Mouse (Mus musculus): ENCODE data around the gene Cnot10. TPM values are rescaled to one million over a fixed set of nuclear protein-coding genes. Genes with fewer than 3 reads are reported as not detected.

Gene Cnot10
- polyA plus RNA-seq, 1 experiment from 2014 or later: 74.3 TPM

DNA sequence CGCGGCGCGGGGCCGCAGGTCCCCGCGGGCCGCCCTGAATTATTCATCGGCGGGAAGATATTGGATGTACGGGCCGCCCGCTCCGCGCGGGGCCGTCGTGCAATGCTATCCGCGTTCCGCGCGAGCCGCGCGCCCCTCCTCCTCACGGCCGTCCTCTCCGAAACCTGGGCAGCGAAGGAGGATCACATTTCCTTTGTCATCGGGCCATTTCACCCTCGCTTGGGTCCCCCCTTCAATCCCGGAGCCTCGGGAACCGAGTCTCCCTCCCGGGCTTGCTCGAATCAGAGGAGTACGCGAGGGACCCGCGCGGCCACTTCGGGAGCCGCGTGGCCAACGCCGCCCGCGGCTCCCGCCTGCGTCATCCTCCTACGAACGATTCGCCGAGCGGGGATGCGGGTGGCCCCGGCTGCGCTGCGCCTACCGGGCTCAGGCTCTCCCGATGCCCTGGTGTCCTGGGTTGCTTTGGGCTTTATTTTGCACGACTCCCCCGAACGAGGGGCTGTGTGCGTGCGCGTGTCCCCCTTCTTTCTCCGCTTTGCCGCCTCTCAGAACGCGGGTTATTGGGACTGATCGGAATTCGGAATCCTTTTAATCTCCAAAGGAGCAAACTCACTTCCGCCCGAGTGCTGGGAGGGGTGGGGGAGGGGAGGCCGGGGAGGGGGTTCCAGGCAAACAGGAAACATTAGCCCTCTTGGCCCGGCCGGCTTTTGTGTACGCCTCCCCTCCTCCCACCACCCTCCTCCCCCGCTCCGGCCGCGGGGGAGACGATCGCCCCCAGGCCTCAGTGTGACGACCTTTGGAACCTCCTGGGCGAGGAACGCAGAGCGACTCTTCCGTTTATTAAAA is 76.0 kb downstream of the Cnot10 start, which contains the start of gene Trim71:
Trim71 (minus strand) TSS at position 609 of the 846 bp plus-strand sequence.
- H3K9ac ChIP-seq (replicated peaks; ENCODE audit: low read length): peak within 1 kb of the TSS; percentile 87
- peak; percentile 29 for ATAC-seq (ENCODE audit: low FRiP score, low TSS enrichment)
- WGBS: under 1% methylated on average over 90 of the region's 91 CpGs

GRCm38 (mm10) chr9:114562919-114563751 is 76.8 kb downstream of the Cnot10 start:
- peak; percentile 16 for ATAC-seq (ENCODE audit: low FRiP score, low TSS enrichment)
- H3K4me3 ChIP-seq (ENCODE audit: low read length): peak overlapping the region; percentile 63
- H3K4me1 ChIP-seq (ENCODE audit: insufficient read depth, low read length): peaks cover 28% of the 10 kb centered on the region
- peak overlapping the region; percentile 87 for H3K9ac ChIP-seq (replicated peaks; ENCODE audit: low read length)
- WGBS: under 1% methylated on average over 118 of the region's 122 CpGs
- no peaks in the 10 kb centered on the region for H3K9me3 ChIP-seq (ENCODE audit: low read length)
- H3K27me3 ChIP-seq (ENCODE audit: insufficient read depth, low read length): peaks cover 29% of the 10 kb centered on the region
- peak overlapping the region; percentile 77 for H3K27ac ChIP-seq (ENCODE audit: low read length)
- peak overlapping the region; percentile 96 for H3K4me2 ChIP-seq (replicated peaks; ENCODE audit: low read depth, low read length)
- H3K36me3 ChIP-seq (ENCODE audit: insufficient read depth, low read length): no peaks in the 10 kb centered on the region

More for the DNA sequence above, 76.0 kb downstream of the Cnot10 start, which contains the start of gene Trim71:
- Histone ChIP-seq H3K4me1 (ENCODE audit: insufficient read depth, low read length) (peaks cover 28% of the 10 kb centered on the region), H3K4me2 (replicated peaks; ENCODE audit: low read depth, low read length) (peak within 1 kb of the TSS; percentile 96), H3K27me3 (ENCODE audit: insufficient read depth, low read length) (peaks cover 25% of the 10 kb centered on the region), H3K36me3 (ENCODE audit: insufficient read depth, low read length) (no peaks in the 10 kb centered on the region), H3K9me3 (ENCODE audit: low read length) (no peaks in the 10 kb centered on the region), H3K27ac (ENCODE audit: low read length) (peak within 1 kb of the TSS; percentile 77), H3K4me3 (ENCODE audit: low read length) (peak within 1 kb of the TSS; percentile 63)

DNA sequence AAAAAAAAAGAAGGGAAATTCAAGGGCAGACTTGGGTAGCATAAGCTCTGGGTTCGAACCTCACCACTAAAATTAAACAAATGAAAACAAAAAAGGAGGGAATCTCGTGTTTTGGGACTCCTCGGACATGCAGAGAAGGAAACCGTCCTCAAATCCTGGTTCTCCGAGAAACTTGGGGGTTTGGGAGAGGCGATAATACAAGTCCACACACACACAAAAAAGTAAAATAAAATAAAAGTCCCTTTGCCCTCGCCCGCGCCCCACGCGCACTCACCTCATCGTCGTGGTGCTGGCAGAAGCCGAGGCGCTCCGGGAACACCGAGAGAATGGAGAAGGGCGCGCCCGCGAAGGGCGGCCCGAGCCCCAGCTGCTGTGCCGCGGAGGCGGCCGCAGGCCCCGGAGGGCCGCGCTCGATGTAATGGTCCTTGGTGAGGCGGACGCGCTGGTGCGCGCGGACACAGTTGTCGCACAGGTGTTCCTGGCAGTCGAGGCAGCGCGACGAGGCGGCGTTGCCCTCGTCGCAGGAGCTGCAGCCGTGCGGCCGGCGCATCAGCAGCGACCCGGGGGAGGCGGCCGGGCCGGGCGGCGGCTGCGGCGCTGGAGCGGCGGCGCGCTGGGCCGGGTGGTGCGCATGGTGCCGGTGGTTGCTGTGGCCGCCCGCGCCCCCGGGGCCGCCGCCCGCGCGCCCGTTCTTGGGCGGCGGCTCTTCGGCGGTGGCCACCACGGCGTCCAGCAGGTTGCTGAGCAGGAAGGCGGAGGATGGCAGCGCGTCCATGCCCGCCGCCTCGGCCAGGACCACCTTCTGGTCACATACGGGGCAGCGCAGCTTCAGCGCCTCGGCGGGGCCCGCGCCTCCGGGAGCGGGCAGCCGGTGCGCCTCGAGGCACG is 77.7 kb downstream of the Cnot10 start:
- H3K4me2 ChIP-seq (replicated peaks; ENCODE audit: low read depth, low read length): peak overlapping the region; percentile 96
- peaks cover 29% of the 10 kb centered on the region for H3K27me3 ChIP-seq (ENCODE audit: insufficient read depth, low read length)
- no peaks in the 10 kb centered on the region for H3K9me3 ChIP-seq (ENCODE audit: low read length)
- H3K9ac ChIP-seq (replicated peaks; ENCODE audit: low read length): peak overlapping the region; percentile 87
- peaks cover 28% of the 10 kb centered on the region for H3K4me1 ChIP-seq (ENCODE audit: insufficient read depth, low read length)
- under 1% methylated on average over 82 of the region's 101 CpGs for WGBS
- no peaks in the 10 kb centered on the region for H3K36me3 ChIP-seq (ENCODE audit: insufficient read depth, low read length)
- H3K4me3 ChIP-seq (ENCODE audit: low read length): peak overlapping the region; percentile 63
- peak overlapping the region; percentile 4; the same call in 1 of the 2 replicates for H3K27ac ChIP-seq (ENCODE audit: low read length)
- ATAC-seq (ENCODE audit: low FRiP score, low TSS enrichment): peak; percentile 24

DNA sequence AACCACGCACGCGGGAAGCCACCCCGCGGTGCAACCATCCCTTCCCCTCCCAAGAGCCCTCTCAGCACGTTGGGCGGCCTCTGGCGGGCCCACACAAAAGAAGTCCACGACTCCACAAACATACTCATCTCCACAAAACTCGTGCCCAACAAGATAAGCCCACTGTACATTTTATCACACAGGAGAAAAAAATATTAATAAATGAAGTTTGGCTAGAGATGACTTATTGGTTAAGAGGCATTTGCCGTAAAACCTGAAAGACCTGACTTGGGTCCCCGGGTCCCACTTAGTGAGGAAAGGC is 78.4 kb downstream of the Cnot10 start:
- H3K9me3 ChIP-seq (ENCODE audit: low read length): no peaks in the 10 kb centered on the region
- H3K4me1 ChIP-seq (ENCODE audit: insufficient read depth, low read length): peaks cover 28% of the 10 kb centered on the region
- H3K4me3 ChIP-seq (ENCODE audit: low read length): peak overlapping the region; percentile 63
- WGBS: 1% methylated on average over 12 of the region's 12 CpGs
- peak overlapping the region; percentile 96 for H3K4me2 ChIP-seq (replicated peaks; ENCODE audit: low read depth, low read length)
- ATAC-seq (ENCODE audit: low FRiP score, low TSS enrichment): no peak
- peaks cover 29% of the 10 kb centered on the region for H3K27me3 ChIP-seq (ENCODE audit: insufficient read depth, low read length)
- peak overlapping the region; percentile 87 for H3K9ac ChIP-seq (replicated peaks; ENCODE audit: low read length)
- no peaks in the 10 kb centered on the region for H3K36me3 ChIP-seq (ENCODE audit: insufficient read depth, low read length)
- peak overlapping the region; percentile 4; the same call in 1 of the 2 replicates for H3K27ac ChIP-seq (ENCODE audit: low read length)

- WGBS: 5% methylated on average over 36 of the region's 36 CpGs
- Histone ChIP-seq H3K27ac (ENCODE audit: low read length) (no peak overlapping the region), H3K27me3 (ENCODE audit: insufficient read depth, low read length) (peaks cover 29% of the 10 kb centered on the region), H3K36me3 (ENCODE audit: insufficient read depth, low read length) (no peaks in the 10 kb centered on the region), H3K4me2 (replicated peaks; ENCODE audit: low read depth, low read length) (peak overlapping the region; percentile 96), H3K4me3 (ENCODE audit: low read length) (peak overlapping the region; percentile 63), H3K9me3 (ENCODE audit: low read length) (no peaks in the 10 kb centered on the region), H3K4me1 (ENCODE audit: insufficient read depth, low read length) (peaks cover 32% of the 10 kb centered on the region), H3K9ac (replicated peaks; ENCODE audit: low read length) (peak overlapping the region; percentile 23)
- ATAC-seq (ENCODE audit: low FRiP score, low TSS enrichment): no peak
Measured at GRCm38 (mm10) chr9:114560771-114561670, 79.0 kb downstream of the Cnot10 start.

- Histone ChIP-seq H3K27me3 (ENCODE audit: insufficient read depth, low read length) (peaks cover 29% of the 10 kb centered on the region), H3K27ac (ENCODE audit: low read length) (no peak overlapping the region), H3K9me3 (ENCODE audit: low read length) (no peaks in the 10 kb centered on the region), H3K4me1 (ENCODE audit: insufficient read depth, low read length) (peaks cover 39% of the 10 kb centered on the region), H3K36me3 (ENCODE audit: insufficient read depth, low read length) (no peaks in the 10 kb centered on the region), H3K4me3 (ENCODE audit: low read length) (peak overlapping the region; percentile 63), H3K9ac (replicated peaks; ENCODE audit: low read length) (no peak overlapping the region), H3K4me2 (replicated peaks; ENCODE audit: low read depth, low read length) (peak overlapping the region; percentile 96)
- 19% methylated on average over 7 of the region's 7 CpGs for WGBS
- ATAC-seq (ENCODE audit: low FRiP score, low TSS enrichment): no peak
Measured at GRCm38 (mm10) chr9:114560141-114560540, 79.8 kb downstream of the Cnot10 start.

GRCm38 (mm10) chr9:114557086-114557485 is 82.9 kb downstream of the Cnot10 start:
- no peaks in the 10 kb centered on the region for H3K9me3 ChIP-seq (ENCODE audit: low read length)
- ATAC-seq (ENCODE audit: low FRiP score, low TSS enrichment): no peak
- peaks cover 17% of the 10 kb centered on the region for H3K27me3 ChIP-seq (ENCODE audit: insufficient read depth, low read length)
- no peaks in the 10 kb centered on the region for H3K36me3 ChIP-seq (ENCODE audit: insufficient read depth, low read length)
- WGBS: 40% methylated on average over 7 of the region's 7 CpGs
- H3K4me3 ChIP-seq (ENCODE audit: low read length): no peak overlapping the region
- H3K4me1 ChIP-seq (ENCODE audit: insufficient read depth, low read length): peaks cover 37% of the 10 kb centered on the region
- no peak overlapping the region for H3K4me2 ChIP-seq (replicated peaks; ENCODE audit: low read depth, low read length)
- no peak overlapping the region for H3K9ac ChIP-seq (replicated peaks; ENCODE audit: low read length)
- no peak overlapping the region for H3K27ac ChIP-seq (ENCODE audit: low read length)

- H3K36me3 ChIP-seq (ENCODE audit: insufficient read depth, low read length): no peaks in the 10 kb centered on the region
- ATAC-seq (ENCODE audit: low FRiP score, low TSS enrichment): no peak
- no peak overlapping the region for H3K27ac ChIP-seq (ENCODE audit: low read length)
- H3K4me3 ChIP-seq (ENCODE audit: low read length): no peak overlapping the region
- WGBS: 55% methylated on average over 10 of the region's 10 CpGs
- peaks cover 13% of the 10 kb centered on the region; the same call in 1 of the 2 replicates for H3K27me3 ChIP-seq (ENCODE audit: insufficient read depth, low read length)
- H3K4me1 ChIP-seq (ENCODE audit: insufficient read depth, low read length): peaks cover 31% of the 10 kb centered on the region
- no peak overlapping the region for H3K9ac ChIP-seq (replicated peaks; ENCODE audit: low read length)
- no peak overlapping the region for H3K4me2 ChIP-seq (replicated peaks; ENCODE audit: low read depth, low read length)
- H3K9me3 ChIP-seq (ENCODE audit: low read length): no peaks in the 10 kb centered on the region
Measured at GRCm38 (mm10) chr9:114556276-114556855, 83.6 kb downstream of the Cnot10 start.

Measured in kidney, embryonic 16.5 days (tissue).